Mouse (Mus musculus): ENCODE data around the gene Fmod.

Gene Fmod

GRCm38 (mm10) chr1:134055666-134056245 is 18.7 kb downstream of the Fmod start:
- DNase-seq (ENCODE audit: low read depth in 1 of 2, low spot score in 2 of 2): no peak

GRCm38 (mm10) chr1:134056285-134056684 is 19.2 kb downstream of the Fmod start:
- DNase-seq (ENCODE audit: low read depth in 1 of 2, low spot score in 2 of 2): no peak

- no peak for DNase-seq (ENCODE audit: low read depth in 1 of 2, low spot score in 2 of 2)
Observed at GRCm38 (mm10) chr1:134057736-134058135, 20.7 kb downstream of the Fmod start.

GRCm38 (mm10) chr1:134058870-134059269 is 21.8 kb downstream of the Fmod start:
- no peak for DNase-seq (ENCODE audit: low read depth in 1 of 2, low spot score in 2 of 2)

- DNase-seq (ENCODE audit: low read depth in 1 of 2, low spot score in 2 of 2): no peak
Observed at GRCm38 (mm10) chr1:134059739-134060695, 23.0 kb downstream of the Fmod start.

GRCm38 (mm10) chr1:134060849-134061569 is 24.0 kb downstream of the Fmod start:
- DNase-seq (ENCODE audit: low read depth in 1 of 2, low spot score in 2 of 2): peak; percentile 51 to 72

GRCm38 (mm10) chr1:134061915-134062314 is 24.9 kb downstream of the Fmod start:
- DNase-seq (ENCODE audit: low read depth in 1 of 2, low spot score in 2 of 2): no peak

GRCm38 (mm10) chr1:134062411-134063085 is 25.5 kb downstream of the Fmod start:
- no peak for DNase-seq (ENCODE audit: low read depth in 1 of 2, low spot score in 2 of 2)

GRCm38 (mm10) chr1:134063086-134063772 is 26.2 kb downstream of the Fmod start:
- DNase-seq (ENCODE audit: low read depth in 1 of 2, low spot score in 2 of 2): no peak

- DNase-seq (ENCODE audit: low read depth in 1 of 2, low spot score in 2 of 2): no peak
Observed at GRCm38 (mm10) chr1:134063773-134064125, 26.7 kb downstream of the Fmod start.

- DNase-seq (ENCODE audit: low read depth in 1 of 2, low spot score in 2 of 2): no peak
Observed at GRCm38 (mm10) chr1:134064296-134064831, 27.3 kb downstream of the Fmod start.

GRCm38 (mm10) chr1:134065241-134065809 is 28.3 kb downstream of the Fmod start:
- peak; percentile 74 to 86 for DNase-seq (ENCODE audit: low read depth in 1 of 2, low spot score in 2 of 2)

GRCm38 (mm10) chr1:134066554-134066953 is 29.5 kb downstream of the Fmod start:
- no peak for DNase-seq (ENCODE audit: low read depth in 1 of 2, low spot score in 2 of 2)

- no peak for DNase-seq (ENCODE audit: low read depth in 1 of 2, low spot score in 2 of 2)
Observed at GRCm38 (mm10) chr1:134067143-134067619, 30.1 kb downstream of the Fmod start.

GRCm38 (mm10) chr1:134070099-134070669 is 33.1 kb downstream of the Fmod start:
- DNase-seq (ENCODE audit: low read depth in 1 of 2, low spot score in 2 of 2): no peak

GRCm38 (mm10) chr1:134071411-134072018 is 34.5 kb downstream of the Fmod start:
- DNase-seq (ENCODE audit: low read depth in 1 of 2, low spot score in 2 of 2): no peak

- no peak for DNase-seq (ENCODE audit: low read depth in 1 of 2, low spot score in 2 of 2)
Observed at GRCm38 (mm10) chr1:134073061-134073564, 36.1 kb downstream of the Fmod start.

- no peak for DNase-seq (ENCODE audit: low read depth in 1 of 2, low spot score in 2 of 2)
Observed at GRCm38 (mm10) chr1:134073658-134074057, 36.6 kb downstream of the Fmod start.

GRCm38 (mm10) chr1:134074184-134074583 is 37.1 kb downstream of the Fmod start:
- no peak for DNase-seq (ENCODE audit: low read depth in 1 of 2, low spot score in 2 of 2)

Measured in monocyte, adult 2 months (primary cell).